In the genomic region with DNA sequence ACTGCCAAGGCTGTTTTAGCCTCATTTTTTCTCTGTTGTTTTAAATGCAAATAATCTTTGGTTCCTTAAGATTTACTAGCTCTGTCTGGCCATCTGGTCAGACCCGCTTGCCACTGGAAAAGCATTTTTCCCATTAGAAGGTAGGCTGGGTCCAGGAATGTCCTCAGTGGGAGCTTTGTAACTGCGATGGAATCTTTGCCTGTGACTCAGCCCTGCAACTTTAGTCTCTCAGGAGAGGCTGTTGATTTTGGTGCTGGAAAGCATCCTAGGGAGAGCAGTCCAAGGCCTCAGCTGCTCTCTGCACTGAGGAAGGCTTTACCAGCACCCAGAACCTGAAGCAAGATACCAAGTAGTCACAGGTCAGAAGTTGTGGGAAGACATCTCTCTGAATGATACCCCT, we compare ENCODE assay signal across 21 mouse cellular contexts.
DNase-seq lines count a peak whose midpoint lies in the region; ATAC-seq and TF ChIP-seq lines count a peak whose summit lies in the region.
"Had no signal": no experiment of that assay in that cellular context is flagged by ENCODE, and none has a peak within 500 bp of the region (broad histone marks: within the 10 kb centered on the region; RNA-seq: fewer than 3 reads in every experiment).

No protein-coding gene starts in this region.

- H3K9ac ChIP-seq in heart, embryonic 11.5 days (ENCODE audit: low read depth, low read length): no peak overlapping the region
- no peak overlapping the region for H3K9ac ChIP-seq in midbrain, postnatal 0 days (replicated peaks; ENCODE audit: low read length, poor library complexity, severe bottlenecking)
- H3K9ac ChIP-seq: forebrain, embryonic 13.5 days; liver, postnatal 0 days; neural tube, embryonic 13.5 days had no signal

- no peak overlapping the region for H3K4me2 ChIP-seq in heart, embryonic 11.5 days
- no peak overlapping the region for H3K4me2 ChIP-seq in midbrain, postnatal 0 days (ENCODE audit: low read depth, low read length, poor library complexity, severe bottlenecking)
- H3K4me2 ChIP-seq: forebrain, embryonic 13.5 days; neural tube, embryonic 13.5 days had no signal

- no peak for TF ChIP-seq POLR2A in lung, adult 2 months (IDR thresholded peaks at IDR 0.05; ENCODE audit: borderline replicate concordance, extremely low read depth, low read depth, low read length)

- H3K27ac ChIP-seq in heart, embryonic 11.5 days (ENCODE audit: low read depth, low read length): no peak overlapping the region
- H3K27ac ChIP-seq in midbrain, postnatal 0 days (ENCODE audit: low read depth, low read length): no peak overlapping the region
- H3K27ac ChIP-seq: forebrain, embryonic 13.5 days; neural tube, embryonic 13.5 days had no signal

- DNase-seq in heart, adult 11 months: peak; percentile 97
- peak; percentile 48 for DNase-seq in NIH3T3 (ENCODE audit: low read depth)
- DNase-seq in gastrocnemius, postnatal 25 days: peak; percentile 74
- DNase-seq in heart, postnatal 4 days: peak; percentile 26
- no peak for DNase-seq in lung, adult 2 months
- no peak for DNase-seq in right cerebral cortex, postnatal 25 days
- no peak for DNase-seq in midbrain, postnatal 0 days (ENCODE audit: low spot score)
- DNase-seq: B cell, adult 2 months; cerebellum, postnatal 10 days; kidney, postnatal 25 days; layer of hippocampus, adult 9-11 months; liver; liver, postnatal 0 days; lung, postnatal 36 days; right cerebral cortex, postnatal 4 days; thymus, postnatal 36 days had no signal

- no peak for ATAC-seq in heart, embryonic 11.5 days (replicated peaks; ENCODE audit: insufficient number of reproducible peaks, low FRiP score, low TSS enrichment)
- no peak for ATAC-seq in midbrain, postnatal 0 days (ENCODE audit: low FRiP score)
- ATAC-seq: forebrain, embryonic 13.5 days; hindbrain, embryonic 16.5 days; intestine, postnatal 0 days; liver, postnatal 0 days had no signal

- H3K9me3 ChIP-seq in heart, embryonic 11.5 days (replicated peaks; ENCODE audit: control insufficient read depth, low read length): no peaks in the 10 kb centered on the region
- H3K9me3 ChIP-seq in midbrain, postnatal 0 days (ENCODE audit: low read length): no peaks in the 10 kb centered on the region
- H3K9me3 ChIP-seq: forebrain, embryonic 13.5 days; neural tube, embryonic 13.5 days had no signal

- no peak overlapping the region for H3K4me3 ChIP-seq in heart, embryonic 11.5 days (ENCODE audit: low read depth, low read length)
- H3K4me3 ChIP-seq in lung, adult 2 months (replicated peaks; ENCODE audit: extremely low read depth, low read depth, low read length): no peak overlapping the region
- no peak overlapping the region for H3K4me3 ChIP-seq in midbrain, postnatal 0 days (ENCODE audit: low read depth, low read length)
- H3K4me3 ChIP-seq: forebrain, embryonic 13.5 days; neural tube, embryonic 13.5 days had no signal

- H3K36me3 ChIP-seq in heart, embryonic 11.5 days (ENCODE audit: control insufficient read depth, insufficient read depth, low read length): no peaks in the 10 kb centered on the region
- no peaks in the 10 kb centered on the region for H3K36me3 ChIP-seq in midbrain, postnatal 0 days (ENCODE audit: insufficient read depth, low read length)
- H3K36me3 ChIP-seq: neural tube, embryonic 13.5 days had no signal

- no peak for TF ChIP-seq CTCF in lung, adult 2 months (IDR thresholded peaks at IDR 0.05; ENCODE audit: insufficient read depth, low read length)
- no peak for TF ChIP-seq CTCF in midbrain, postnatal 0 days (IDR thresholded peaks at IDR 0.05)

- H3K27me3 ChIP-seq in heart, embryonic 11.5 days (ENCODE audit: control insufficient read depth, insufficient read depth, low read length): no peaks in the 10 kb centered on the region
- no peaks in the 10 kb centered on the region for H3K27me3 ChIP-seq in midbrain, postnatal 0 days (ENCODE audit: insufficient read depth, low read length)
- H3K27me3 ChIP-seq: forebrain, embryonic 13.5 days; neural tube, embryonic 13.5 days had no signal

- 69% methylated on average over 2 of the region's 2 CpGs for WGBS in heart, embryonic 11.5 days (ENCODE audit: insufficient replicate concordance)
- 56% methylated on average over 2 of the region's 2 CpGs for WGBS in lung, adult 2 months
- WGBS in midbrain, postnatal 0 days: 82% methylated on average over 2 of the region's 2 CpGs

- H3K4me1 ChIP-seq in heart, embryonic 11.5 days (ENCODE audit: control insufficient read depth, insufficient read depth, low read length): no peaks in the 10 kb centered on the region
- no peaks in the 10 kb centered on the region for H3K4me1 ChIP-seq in lung, adult 2 months (ENCODE audit: control insufficient read depth, insufficient read depth, low read length)
- H3K4me1 ChIP-seq in midbrain, postnatal 0 days (ENCODE audit: insufficient read depth, low read length): no peaks in the 10 kb centered on the region
- H3K4me1 ChIP-seq: forebrain, embryonic 13.5 days; neural tube, embryonic 13.5 days had no signal

Comparison
In these comparisons a context has a peak if more than half of its experiments do, and no peak if none do; other contexts are left out.
1. DNase-seq: peak in heart, adult 11 months (single experiment), NIH3T3 (single experiment), gastrocnemius, postnatal 25 days (single experiment) and heart, postnatal 4 days (single experiment); none in lung, adult 2 months (single experiment), right cerebral cortex, postnatal 25 days (single experiment) and midbrain, postnatal 0 days (single experiment).